Comparison of ENCODE assay signal across 8 mouse cellular contexts in the genomic region with DNA sequence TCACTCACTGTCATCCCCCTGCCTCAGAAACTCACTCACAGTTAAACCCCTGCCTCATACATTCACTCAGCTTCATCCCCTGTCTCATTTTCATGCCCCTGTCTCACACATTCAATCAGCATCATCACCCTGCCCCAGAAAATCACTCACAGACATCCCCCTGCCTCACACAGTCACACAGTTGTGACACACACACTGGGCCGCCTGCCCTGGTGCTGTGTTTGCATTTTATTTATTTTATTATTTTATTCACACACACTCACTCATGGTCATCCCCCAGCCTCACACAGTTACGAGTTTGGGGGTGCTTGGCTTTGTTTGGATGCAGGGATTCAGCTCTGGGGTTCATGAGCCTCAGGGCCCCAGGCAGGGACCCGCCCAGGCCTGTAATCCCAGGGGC. TPM values are rescaled to one million over a fixed set of nuclear protein-coding genes. Genes with fewer than 3 reads are reported as not detected.
DNase-seq lines count a peak whose midpoint lies in the region; ATAC-seq and TF ChIP-seq lines count a peak whose summit lies in the region.
"Not testable (repeated sequence)": the region's sequence is repeated elsewhere in the genome, so short reads cannot be mapped to it uniquely, and the experiment has no call there.

No protein-coding gene starts in this region.

- dilution Hi-C loops in CH12.LX (cut with MboI; ENCODE audit: extremely low pct_ligation_motif_present, extremely low pct_unique_long_range_greater_than_20kb, low sequenced_read_pairs) = not testable (repeated sequence)

- DNase-seq in CH12.LX (ENCODE audit: extremely low read depth) = not testable (repeated sequence)
- DNase-seq in cerebellum, adult 11-12 months = peak; percentile 86
- DNase-seq in forebrain, embryonic 10.5 days (ENCODE audit: extremely low spot score, low spot score) = peak; percentile 19
- peak; percentile 65 to 75 for DNase-seq in layer of hippocampus, adult 8-10 months (ENCODE audit: low spot score in 2 of 2)
- peak; percentile 4 for DNase-seq in lung, postnatal 0 days (ENCODE audit: low spot score)
- peak; percentile 41 for DNase-seq in thymus, postnatal 4 days

- not testable (repeated sequence) for ATAC-seq in hindbrain, embryonic 12.5 days (ENCODE audit: low FRiP score); lung, postnatal 0 days; neural tube, embryonic 14.5 days (ENCODE audit: low read depth)

- not testable (repeated sequence) for TF ChIP-seq CTCF in CH12.LX (conservative IDR thresholded peaks at IDR 0.05 in 1 of 2, IDR thresholded peaks at IDR 0.05 in 1 of 2; ENCODE audit: low read depth in 2 of 2, low read length in 2 of 2); lung, postnatal 0 days (IDR thresholded peaks at IDR 0.05)

- not testable (repeated sequence) for TF ChIP-seq POLR2A in CH12.LX (IDR thresholded peaks at IDR 0.05; ENCODE audit: low read depth, low read length)

- peaks cover 21 to 27% of the 10 kb centered on the region in 2 experiments for H3K36me3 ChIP-seq in CH12.LX (replicated peaks in 1 of 2; ENCODE audit: control insufficient read depth in 1 of 2, insufficient read depth in 1 of 2, low read length in 1 of 2)
- peaks cover 15% of the 10 kb centered on the region for H3K36me3 ChIP-seq in forebrain, embryonic 10.5 days (replicated peaks)
- not testable (repeated sequence) for H3K36me3 ChIP-seq in hindbrain, embryonic 12.5 days; lung, postnatal 0 days (ENCODE audit: insufficient read depth, low read length); neural tube, embryonic 14.5 days (ENCODE audit: control insufficient read depth, insufficient read depth, low read length)

- WGBS in forebrain, embryonic 10.5 days = 48% methylated on average over 3 of the region's 3 CpGs
- WGBS in hindbrain, embryonic 12.5 days = 43% methylated on average over 3 of the region's 3 CpGs
- 33% methylated on average over 3 of the region's 3 CpGs for WGBS in lung, postnatal 0 days
- WGBS in neural tube, embryonic 14.5 days = 44% methylated on average over 3 of the region's 3 CpGs

- H3K9ac ChIP-seq in CH12.LX (ENCODE audit: insufficient read depth, low read depth); hindbrain, embryonic 12.5 days; lung, postnatal 0 days (replicated peaks; ENCODE audit: low read depth): not testable (repeated sequence)
- H3K9ac ChIP-seq in neural tube, embryonic 14.5 days (replicated peaks; ENCODE audit: low read depth, low read length) = peak overlapping the region; percentile 64; the same call in 1 of the 2 replicates

- H3K27me3 ChIP-seq in CH12.LX (replicated peaks); forebrain, embryonic 10.5 days (ENCODE audit: poor library complexity, severe bottlenecking); hindbrain, embryonic 12.5 days; lung, postnatal 0 days (replicated peaks; ENCODE audit: insufficient read depth, low read length); neural tube, embryonic 14.5 days (ENCODE audit: control insufficient read depth, insufficient read depth, low read length): not testable (repeated sequence)

- peaks cover 23% of the 10 kb centered on the region for H3K9me3 ChIP-seq in CH12.LX (replicated peaks; ENCODE audit: low read length)
- H3K9me3 ChIP-seq in forebrain, embryonic 10.5 days = peaks cover 59% of the 10 kb centered on the region
- H3K9me3 ChIP-seq in hindbrain, embryonic 12.5 days (replicated peaks) = peaks cover 44% of the 10 kb centered on the region
- H3K9me3 ChIP-seq in lung, postnatal 0 days (ENCODE audit: low read length) = peaks cover 17% of the 10 kb centered on the region
- H3K9me3 ChIP-seq in neural tube, embryonic 14.5 days (ENCODE audit: control insufficient read depth, low read length) = peaks cover 21% of the 10 kb centered on the region

- TF ChIP-seq RAD21 in CH12.LX (IDR thresholded peaks at IDR 0.05; ENCODE audit: low read depth, low read length) = not testable (repeated sequence)

- not testable (repeated sequence) for H3K27ac ChIP-seq in CH12.LX (ENCODE audit: insufficient read depth, low read depth); lung, postnatal 0 days (ENCODE audit: low read length)
- peak overlapping the region; percentile 54 for H3K27ac ChIP-seq in forebrain, embryonic 10.5 days
- H3K27ac ChIP-seq in hindbrain, embryonic 12.5 days = peak overlapping the region; percentile 31
- H3K27ac ChIP-seq in neural tube, embryonic 14.5 days (ENCODE audit: low read depth, low read length) = peak overlapping the region; percentile 79

- TF ChIP-seq EP300 in CH12.LX (IDR thresholded peaks at IDR 0.05; ENCODE audit: low read length); lung, postnatal 0 days (IDR thresholded peaks at IDR 0.05): not testable (repeated sequence)

- H3K4me2 ChIP-seq in CH12.LX (ENCODE audit: insufficient read depth, low read depth, poor library complexity, severe bottlenecking) = 0 out of 2 replicates have a peak overlapping the region, but pooled peaks have one; percentile 3
- H3K4me2 ChIP-seq in hindbrain, embryonic 12.5 days (replicated peaks) = not testable (repeated sequence)
- 0 out of 2 replicates have a peak overlapping the region, but pooled peaks have one; percentile 42 for H3K4me2 ChIP-seq in lung, postnatal 0 days (replicated peaks; ENCODE audit: low read depth, low read length)
- H3K4me2 ChIP-seq in neural tube, embryonic 14.5 days (ENCODE audit: low read depth, low read length) = peak overlapping the region; percentile 29; the same call in 1 of the 2 replicates

- H3K4me1 ChIP-seq in CH12.LX (ENCODE audit: control insufficient read depth in 1 of 2, insufficient read depth in 2 of 2); hindbrain, embryonic 12.5 days; lung, postnatal 0 days (ENCODE audit: insufficient read depth, low read depth, low read length); neural tube, embryonic 14.5 days (ENCODE audit: control insufficient read depth, insufficient read depth, low read length): not testable (repeated sequence)
- peaks cover 38% of the 10 kb centered on the region for H3K4me1 ChIP-seq in forebrain, embryonic 10.5 days

- not testable (repeated sequence) for H3K4me3 ChIP-seq in CH12.LX (replicated peaks in 1 of 3; ENCODE audit: low read depth in 2 of 3, low read length in 2 of 3, poor library complexity in 1 of 3); forebrain, embryonic 10.5 days; hindbrain, embryonic 12.5 days; lung, postnatal 0 days (ENCODE audit: low read depth, low read length)
- peak overlapping the region; percentile 51 for H3K4me3 ChIP-seq in neural tube, embryonic 14.5 days (ENCODE audit: low read depth, low read length)

- H3K79me2 ChIP-seq in CH12.LX (replicated peaks; ENCODE audit: control insufficient read depth, extremely low read depth, insufficient read depth, poor library complexity, severe bottlenecking) = not testable (repeated sequence)

- in situ Hi-C loops in CH12.LX (cut with MboI; ENCODE audit: low pct_ligation_motif_present, low pct_unique_long_range_greater_than_20kb, low sequenced_read_pairs) = not testable (repeated sequence)

RNA-seq across cellular contexts. Expression of gene Gm21887, which starts 0.9 kb away (rescaled TPM):
- total RNA-seq in CH12.LX (2012; rRNA removed) (288 and 398 TPM in 2 replicates), CH12.LX (2014; rRNA removed) (60.4 and 62.0 TPM in 2 replicates)
- 606 and 724 TPM in 2 replicates for polyA plus RNA-seq in CH12.LX (2012; ENCODE audit: insufficient read length, low read depth)
- 249 and 311 TPM in 2 replicates for polyA plus RNA-seq in forebrain, embryonic 10.5 days (2016; fragmentation: Nextera tagmentation; extraction: Ambion mirVana)
- 169 and 249 TPM in 2 replicates for polyA plus RNA-seq in hindbrain, embryonic 12.5 days (2016; fragmentation: Nextera tagmentation; extraction: Ambion mirVana)
- total RNA-seq in layer of hippocampus, adult 8-10 months (2022) = 100 to 1,000 TPM in 3 of 4 experiments, 10 to 100 TPM in 1; 76.9 to 182 (median 146) TPM
- 90.2 and 116 TPM in 2 replicates for polyA plus RNA-seq in lung, postnatal 0 days (2015; fragmentation: Nextera tagmentation; extraction: Ambion mirVana)
- polyA plus RNA-seq in neural tube, embryonic 14.5 days (2014; fragmentation: Nextera tagmentation; extraction: Ambion mirVana) = 150 and 359 TPM in 2 replicates
